Mouse (Mus musculus): ENCODE measurements around the gene Hmgcs2. TPM values are rescaled to one million over a fixed set of nuclear protein-coding genes. Genes with fewer than 3 reads are reported as not detected.

The Hmgcs2 gene
- polyA plus RNA-seq, 1 experiment from 2014 or later: 34.0 TPM

- Histone ChIP-seq H3K4me2 (replicated peaks; ENCODE audit: low read depth, low read length) (no peak overlapping the region), H3K27ac (ENCODE audit: low read length) (no peak overlapping the region), H3K4me1 (ENCODE audit: insufficient read depth, low read depth, low read length) (no peaks in the 10 kb centered on the region), H3K9me3 (ENCODE audit: low read length) (no peaks in the 10 kb centered on the region), H3K36me3 (ENCODE audit: insufficient read depth, low read length) (no peaks in the 10 kb centered on the region), H3K4me3 (ENCODE audit: low read depth, low read length) (no peak overlapping the region), H3K9ac (replicated peaks; ENCODE audit: low read depth) (no peak overlapping the region), H3K27me3 (replicated peaks; ENCODE audit: insufficient read depth, low read length) (no peaks in the 10 kb centered on the region)
- TF ChIP-seq EP300 (IDR thresholded peaks at IDR 0.05): no peak
- TF ChIP-seq CTCF (IDR thresholded peaks at IDR 0.05): no peak
- DNase-seq (ENCODE audit: low spot score) (no peak), ATAC-seq (no peak)
- 75% methylated on average over 8 of the region's 8 CpGs for WGBS
Observed at GRCm38 (mm10) chr3:98254656-98255583, 25.3 kb upstream of the Hmgcs2 start.

- Histone ChIP-seq H3K4me2 (replicated peaks; ENCODE audit: low read depth, low read length) (no peak overlapping the region), H3K9me3 (ENCODE audit: low read length) (no peaks in the 10 kb centered on the region), H3K4me3 (ENCODE audit: low read depth, low read length) (no peak overlapping the region), H3K9ac (replicated peaks; ENCODE audit: low read depth) (no peak overlapping the region), H3K27ac (ENCODE audit: low read length) (no peak overlapping the region), H3K4me1 (ENCODE audit: insufficient read depth, low read depth, low read length) (no peaks in the 10 kb centered on the region), H3K36me3 (ENCODE audit: insufficient read depth, low read length) (no peaks in the 10 kb centered on the region), H3K27me3 (replicated peaks; ENCODE audit: insufficient read depth, low read length) (no peaks in the 10 kb centered on the region)
- WGBS: 89% methylated on average over 4 of the region's 4 CpGs
- no peak for TF ChIP-seq CTCF (IDR thresholded peaks at IDR 0.05)
- TF ChIP-seq EP300 (IDR thresholded peaks at IDR 0.05): no peak
- no peak for ATAC-seq
- DNase-seq (ENCODE audit: low spot score): no peak
Observed at GRCm38 (mm10) chr3:98258723-98259122, 21.5 kb upstream of the Hmgcs2 start.

- no peak overlapping the region for H3K9ac ChIP-seq (replicated peaks; ENCODE audit: low read depth)
- H3K4me3 ChIP-seq (ENCODE audit: low read depth, low read length): no peak overlapping the region
- H3K4me2 ChIP-seq (replicated peaks; ENCODE audit: low read depth, low read length): no peak overlapping the region
- H3K27ac ChIP-seq (ENCODE audit: low read length): no peak overlapping the region
- no peak for DNase-seq (ENCODE audit: low spot score)
- no peaks in the 10 kb centered on the region for H3K4me1 ChIP-seq (ENCODE audit: insufficient read depth, low read depth, low read length)
- no peaks in the 10 kb centered on the region for H3K27me3 ChIP-seq (replicated peaks; ENCODE audit: insufficient read depth, low read length)
- 79% methylated on average over 5 of the region's 5 CpGs for WGBS
- no peaks in the 10 kb centered on the region for H3K36me3 ChIP-seq (ENCODE audit: insufficient read depth, low read length)
- no peaks in the 10 kb centered on the region for H3K9me3 ChIP-seq (ENCODE audit: low read length)
- no peak for ATAC-seq
- TF ChIP-seq CTCF (IDR thresholded peaks at IDR 0.05): no peak
- no peak for TF ChIP-seq EP300 (IDR thresholded peaks at IDR 0.05)
Observed at GRCm38 (mm10) chr3:98259271-98259751, 20.9 kb upstream of the Hmgcs2 start.

GRCm38 (mm10) chr3:98260534-98260933 is 19.7 kb upstream of the Hmgcs2 start:
- Histone ChIP-seq H3K9me3 (ENCODE audit: low read length) (no peaks in the 10 kb centered on the region), H3K27ac (ENCODE audit: low read length) (no peak overlapping the region), H3K4me3 (ENCODE audit: low read depth, low read length) (no peak overlapping the region), H3K36me3 (ENCODE audit: insufficient read depth, low read length) (no peaks in the 10 kb centered on the region), H3K4me1 (ENCODE audit: insufficient read depth, low read depth, low read length) (no peaks in the 10 kb centered on the region), H3K4me2 (replicated peaks; ENCODE audit: low read depth, low read length) (no peak overlapping the region), H3K27me3 (replicated peaks; ENCODE audit: insufficient read depth, low read length) (no peaks in the 10 kb centered on the region), H3K9ac (replicated peaks; ENCODE audit: low read depth) (no peak overlapping the region)
- DNase-seq (ENCODE audit: low spot score) (no peak), ATAC-seq (no peak)
- TF ChIP-seq EP300 (IDR thresholded peaks at IDR 0.05): no peak
- no peak for TF ChIP-seq CTCF (IDR thresholded peaks at IDR 0.05)
- 75% methylated on average over 3 of the region's 3 CpGs for WGBS

- H3K36me3 ChIP-seq (ENCODE audit: insufficient read depth, low read length): no peaks in the 10 kb centered on the region
- no peaks in the 10 kb centered on the region for H3K4me1 ChIP-seq (ENCODE audit: insufficient read depth, low read depth, low read length)
- 66% methylated on average over 4 of the region's 4 CpGs for WGBS
- no peaks in the 10 kb centered on the region for H3K9me3 ChIP-seq (ENCODE audit: low read length)
- ATAC-seq: peak; percentile 40
- TF ChIP-seq CTCF (IDR thresholded peaks at IDR 0.05) (no peak), EP300 (IDR thresholded peaks at IDR 0.05) (peak; percentile 18; the same call in 1 of the 2 replicates)
- no peak for DNase-seq (ENCODE audit: low spot score)
- H3K4me2 ChIP-seq (replicated peaks; ENCODE audit: low read depth, low read length): no peak overlapping the region
- H3K27ac ChIP-seq (ENCODE audit: low read length): no peak overlapping the region
- H3K9ac ChIP-seq (replicated peaks; ENCODE audit: low read depth): no peak overlapping the region
- no peaks in the 10 kb centered on the region for H3K27me3 ChIP-seq (replicated peaks; ENCODE audit: insufficient read depth, low read length)
- H3K4me3 ChIP-seq (ENCODE audit: low read depth, low read length): no peak overlapping the region
Observed at GRCm38 (mm10) chr3:98261415-98261814, 18.8 kb upstream of the Hmgcs2 start.

GRCm38 (mm10) chr3:98262133-98262532 is 18.1 kb upstream of the Hmgcs2 start:
- Histone ChIP-seq H3K4me3 (ENCODE audit: low read depth, low read length) (no peak overlapping the region), H3K4me1 (ENCODE audit: insufficient read depth, low read depth, low read length) (peaks cover 4% of the 10 kb centered on the region; the same call in 1 of the 2 replicates), H3K36me3 (ENCODE audit: insufficient read depth, low read length) (no peaks in the 10 kb centered on the region), H3K9me3 (ENCODE audit: low read length) (no peaks in the 10 kb centered on the region), H3K27ac (ENCODE audit: low read length) (no peak overlapping the region), H3K4me2 (replicated peaks; ENCODE audit: low read depth, low read length) (no peak overlapping the region), H3K27me3 (replicated peaks; ENCODE audit: insufficient read depth, low read length) (no peaks in the 10 kb centered on the region), H3K9ac (replicated peaks; ENCODE audit: low read depth) (no peak overlapping the region)
- no peak for DNase-seq (ENCODE audit: low spot score)
- 84% methylated on average over 2 of the region's 2 CpGs for WGBS
- TF ChIP-seq CTCF (IDR thresholded peaks at IDR 0.05): no peak
- no peak for TF ChIP-seq EP300 (IDR thresholded peaks at IDR 0.05)
- ATAC-seq: no peak
